Mouse (Mus musculus) liver, embryonic 12.5 days (tissue): ENCODE data around the gene Ppp1r10. TPM values are rescaled to one million over a fixed set of nuclear protein-coding genes. Genes with fewer than 3 reads are reported as not detected.
"Not testable (repeated sequence)": the region's sequence is repeated elsewhere in the genome, so short reads cannot be mapped to it uniquely, and the experiment has no call there.

Experiments
- ATAC-seq: fragments of 200-750 bp; cut with Nextera tagmentation; 2 replicates; pipeline ENCODE4 v1.8.0; 2017; ENCODE audit warnings: moderate number of reproducible peaks, mild to moderate bottlenecking, moderate library complexity
- H3K27ac ChIP-seq: fragments of 300-500 bp; sonication (generic); 2 replicates; pipeline ENCODE4 v1.5.1; 2016; ENCODE audit warnings: mild to moderate bottlenecking
- H3K27me3 ChIP-seq: fragments of 300-500 bp; sonication (generic); replicated peaks from 2 replicates; pipeline ENCODE4 v1.6.1; 2016; ENCODE audit warnings: mild to moderate bottlenecking, moderate library complexity
- H3K36me3 ChIP-seq: fragments of 300-500 bp; sonication (generic); 2 replicates; pipeline ENCODE4 v1.6.1; 2016; ENCODE audit warnings: mild to moderate bottlenecking, moderate library complexity
- H3K4me1 ChIP-seq: fragments of 300-500 bp; sonication (generic); 2 replicates; pipeline ENCODE4 v1.6.1; 2016
- H3K4me2 ChIP-seq: fragments of 300-500 bp; sonication (generic); 2 replicates; pipeline ENCODE4 v1.6.1; 2016; ENCODE audit warnings: mild to moderate bottlenecking, moderate library complexity
- H3K4me3 ChIP-seq: fragments of 300-500 bp; sonication (generic); 2 replicates; pipeline ENCODE4 v1.5.1; 2016; ENCODE audit warnings: mild to moderate bottlenecking, moderate library complexity
- H3K9ac ChIP-seq: fragments of 300-500 bp; sonication (generic); 2 replicates; pipeline ENCODE4 v1.6.1; 2016; ENCODE audit warnings: mild to moderate bottlenecking, moderate library complexity
- H3K9me3 ChIP-seq: fragments of 300-500 bp; sonication (generic); replicated peaks from 2 replicates; pipeline ENCODE4 v1.6.1; 2016; ENCODE audit warnings: mild to moderate bottlenecking, moderate library complexity
- WGBS: fragments of 180-500 bp; shearing (Covaris S2); methylation state at CpG from one replicate; pipeline ENCODE4 v1.1.7; 2016; ENCODE audit not compliant: insufficient replicate concordance; 5-methylcytosine and 5-hydroxymethylcytosine counted together
- polyA plus RNA-seq: library from polyadenylated mRNA; unstranded; fragments of >200 nt; fragmentation: Nextera tagmentation; extraction: Ambion mirVana; gene quantifications from 2 replicates; pipeline ENCODE4 v1.2.1, GENCODE M21; 2016

Ppp1r10 gene
- polyA plus RNA-seq, 1 experiment from 2014 or later, result 29.0 TPM

- peaks cover 12% of the 10 kb centered on the region for H3K36me3 ChIP-seq
- not testable (repeated sequence) for H3K9ac ChIP-seq, H3K4me2 ChIP-seq, H3K4me3 ChIP-seq, H3K9me3 ChIP-seq, H3K4me1 ChIP-seq, H3K27me3 ChIP-seq, H3K27ac ChIP-seq, ATAC-seq
These were observed 34.7 kb downstream of the Ppp1r10 start for GRCm38 (mm10) chr17:35950946-35951345.

DNA sequence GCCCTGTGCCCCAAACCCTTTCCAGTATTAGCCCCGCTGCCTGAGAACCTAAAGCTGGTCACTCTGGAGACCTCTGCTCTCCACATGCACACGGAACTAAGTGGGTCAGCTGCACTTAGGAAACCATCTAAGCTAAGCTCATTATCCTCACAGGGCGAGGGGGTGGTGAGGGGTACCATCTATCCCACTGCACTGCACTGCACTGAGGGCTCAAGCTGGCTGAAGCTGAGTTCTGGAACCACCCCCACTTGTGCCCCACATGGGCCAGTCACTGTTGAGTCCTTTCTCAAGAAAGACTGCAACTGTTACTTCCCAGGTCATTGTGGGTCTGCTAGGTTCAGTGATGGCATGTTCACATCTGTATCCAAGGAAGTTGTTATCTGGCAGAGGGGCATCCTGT is 36.3 kb downstream of the Ppp1r10 start:
- H3K9me3 ChIP-seq, result not testable (repeated sequence)

DNA sequence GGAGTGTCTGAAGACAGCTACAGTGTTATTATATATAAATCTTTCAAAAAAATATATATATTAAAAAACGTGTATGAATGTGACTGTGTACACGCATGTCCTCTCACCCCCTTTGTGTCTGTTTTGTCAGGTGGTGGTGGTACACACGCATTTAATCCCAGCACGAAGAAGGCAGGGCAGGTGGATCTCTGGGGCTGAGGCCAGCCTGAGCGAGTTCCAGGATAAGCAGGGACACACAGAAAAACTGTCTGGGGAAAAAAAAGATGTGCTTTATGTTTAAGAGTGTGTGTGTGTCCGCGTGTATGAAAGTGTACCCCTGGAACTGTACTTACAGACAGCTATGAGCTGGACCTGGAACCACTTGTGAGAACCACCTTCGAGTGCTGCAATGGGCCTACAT is 38.4 kb downstream of the Ppp1r10 start:
- no peak overlapping the region for H3K4me3 ChIP-seq
- H3K27me3 ChIP-seq, result 0 out of 2 replicates have a peak, but pooled peaks cover 3% of the 10 kb centered on the region
- 69% methylated on average over 8 of the region's 8 CpGs for WGBS
- H3K4me1 ChIP-seq, result no peaks in the 10 kb centered on the region
- no peak overlapping the region for H3K4me2 ChIP-seq
- no peaks in the 10 kb centered on the region for H3K9me3 ChIP-seq
- peaks cover 49% of the 10 kb centered on the region for H3K36me3 ChIP-seq
- no peak overlapping the region for H3K27ac ChIP-seq
- no peak for ATAC-seq
- H3K9ac ChIP-seq, result no peak overlapping the region

More for the DNA sequence above, 36.3 kb downstream of the Ppp1r10 start:
- H3K4me1 ChIP-seq, H3K27me3 ChIP-seq, H3K9ac ChIP-seq, H3K27ac ChIP-seq, H3K4me3 ChIP-seq, H3K4me2 ChIP-seq: not testable (repeated sequence)
- ATAC-seq, result 0 out of 2 replicates have a peak, but pooled peaks have one; percentile 30
- peaks cover 28% of the 10 kb centered on the region for H3K36me3 ChIP-seq
- WGBS, result 49% methylated on average over 2 of the region's 3 CpGs

- Histone ChIP-seq H3K4me2 (no peak overlapping the region), H3K9ac (no peak overlapping the region), H3K27me3 (no peaks in the 10 kb centered on the region), H3K4me3 (no peak overlapping the region), H3K36me3 (peaks cover 89% of the 10 kb centered on the region), H3K27ac (no peak overlapping the region), H3K4me1 (no peaks in the 10 kb centered on the region), H3K9me3 (no peaks in the 10 kb centered on the region)
- 88% methylated on average over 15 of the region's 15 CpGs for WGBS
- no peak for ATAC-seq
These were observed 42.4 kb downstream of the Ppp1r10 start for GRCm38 (mm10) chr17:35958533-35959223.

DNA sequence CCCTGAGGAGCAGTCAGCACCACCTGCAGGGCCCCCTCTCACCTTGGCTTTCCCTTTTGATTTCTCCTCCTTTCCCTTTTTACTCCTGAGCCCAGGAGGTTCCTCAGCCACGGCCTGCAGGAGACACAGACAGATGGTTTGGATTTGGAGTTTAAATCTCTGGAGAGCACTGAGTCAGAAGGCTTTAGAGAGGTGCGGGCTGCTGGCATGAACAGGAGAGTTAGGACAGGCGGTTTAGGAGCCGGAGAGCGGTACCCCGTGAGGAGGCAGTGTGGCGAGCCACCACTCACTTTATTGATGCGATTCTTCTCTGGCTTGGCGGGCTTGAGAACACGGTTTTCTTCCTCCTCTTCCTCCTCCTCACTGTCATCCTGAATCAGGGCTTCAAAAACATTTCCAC is 47.0 kb downstream of the Ppp1r10 start:
- Histone ChIP-seq H3K4me1 (peaks cover 28% of the 10 kb centered on the region), H3K36me3 (peaks cover 97% of the 10 kb centered on the region), H3K4me3 (no peak overlapping the region), H3K4me2 (no peak overlapping the region), H3K9me3 (no peaks in the 10 kb centered on the region), H3K9ac (no peak overlapping the region), H3K27me3 (no peaks in the 10 kb centered on the region), H3K27ac (no peak overlapping the region)
- WGBS, result 84% methylated on average over 10 of the region's 10 CpGs
- ATAC-seq, result no peak

DNA sequence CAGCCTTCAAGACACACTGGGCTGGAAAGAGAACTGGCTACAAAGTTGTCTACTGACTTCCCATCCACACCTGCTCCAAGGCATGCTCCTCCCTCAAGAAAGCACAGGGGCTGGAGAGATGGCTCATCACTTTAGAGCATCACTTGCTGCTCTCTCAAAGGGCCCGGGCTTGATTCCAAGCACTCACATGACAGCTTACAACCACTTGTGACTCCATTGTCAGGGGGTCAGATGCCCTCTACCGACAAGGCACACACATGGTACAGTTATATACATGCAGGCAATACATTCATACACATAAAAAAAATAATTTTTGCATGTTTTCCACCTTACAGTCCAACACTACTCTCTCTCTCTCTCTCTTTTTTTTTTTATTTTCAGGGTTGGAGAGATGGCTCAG is 51.4 kb downstream of the Ppp1r10 start:
- ATAC-seq, result no peak
- WGBS, result 79% methylated on average over 2 of the region's 2 CpGs
- H3K9me3 ChIP-seq, result no peaks in the 10 kb centered on the region
- H3K27me3 ChIP-seq, result no peaks in the 10 kb centered on the region
- H3K4me1 ChIP-seq, result peaks cover 46% of the 10 kb centered on the region
- peak overlapping the region; percentile 81 for H3K4me2 ChIP-seq
- H3K4me3 ChIP-seq, result no peak overlapping the region
- 0 out of 2 replicates have a peak overlapping the region, but pooled peaks have one; percentile 8 for H3K9ac ChIP-seq
- H3K27ac ChIP-seq, result no peak overlapping the region
- H3K36me3 ChIP-seq, result peaks cover 65% of the 10 kb centered on the region

DNA sequence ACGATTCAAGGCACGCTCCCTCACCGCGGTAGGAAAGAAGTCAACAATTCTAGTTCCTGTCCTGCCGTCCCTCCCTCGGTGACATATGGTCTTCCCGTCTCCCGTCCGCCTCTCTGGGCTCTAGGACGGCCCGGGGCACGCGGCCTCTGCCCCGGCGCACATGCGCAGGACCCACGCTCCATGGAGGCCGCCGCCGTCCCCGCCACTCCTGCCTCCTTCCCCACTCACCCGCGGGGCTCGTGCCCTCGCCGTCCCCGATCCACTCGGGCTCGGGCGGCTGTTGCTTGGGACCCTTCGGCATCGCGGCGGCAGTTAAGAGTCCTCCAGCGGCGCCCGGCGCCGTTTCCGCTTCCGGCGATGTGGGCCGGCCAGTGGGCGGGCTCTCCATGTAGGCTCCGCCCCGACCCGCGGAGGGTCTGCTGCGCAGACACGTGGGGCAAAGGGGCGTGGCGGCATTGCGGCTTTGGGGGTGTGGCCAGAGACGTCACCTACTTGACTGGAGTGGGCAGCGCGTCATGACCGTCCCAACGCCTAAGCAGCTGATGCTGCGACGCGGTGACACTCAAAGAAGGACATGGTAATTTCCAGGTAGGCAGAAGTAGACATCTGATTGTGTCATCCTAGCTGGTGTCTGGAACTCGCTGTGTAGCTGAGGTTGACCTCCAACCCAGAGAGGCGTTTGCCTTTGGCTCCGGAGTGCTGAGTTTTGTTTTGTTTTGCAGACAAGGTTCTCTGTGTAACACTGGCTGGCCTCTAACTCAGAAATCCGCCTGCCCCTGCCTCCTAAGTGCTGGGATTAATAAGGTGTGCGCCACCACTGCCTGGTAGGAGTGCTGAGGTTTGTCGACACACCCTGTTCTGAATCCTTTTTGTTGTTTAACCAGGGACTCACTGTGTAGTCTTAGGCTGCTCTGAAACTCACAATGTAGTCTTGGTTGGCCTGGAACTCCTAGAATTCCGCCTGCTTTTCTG is 53.5 kb downstream of the Ppp1r10 start, which contains the start of gene Abcf1:
Gene Abcf1 (minus strand): TSS at position 344 of the 972 bp plus-strand sequence.
- WGBS, result under 1% methylated on average over 68 of the region's 68 CpGs
- no peaks in the 10 kb centered on the region for H3K9me3 ChIP-seq
- peak within 1 kb of the TSS; percentile 78 for H3K27ac ChIP-seq
- H3K9ac ChIP-seq, result peak within 1 kb of the TSS; percentile 88
- peaks cover 46% of the 10 kb centered on the region for H3K4me1 ChIP-seq
- peaks cover 62% of the 10 kb centered on the region for H3K36me3 ChIP-seq
- H3K4me3 ChIP-seq, result peak within 1 kb of the TSS; percentile 85
- ATAC-seq, result peak; percentile 96
- H3K27me3 ChIP-seq, result no peaks in the 10 kb centered on the region
- peak within 1 kb of the TSS; percentile 81 for H3K4me2 ChIP-seq

DNA sequence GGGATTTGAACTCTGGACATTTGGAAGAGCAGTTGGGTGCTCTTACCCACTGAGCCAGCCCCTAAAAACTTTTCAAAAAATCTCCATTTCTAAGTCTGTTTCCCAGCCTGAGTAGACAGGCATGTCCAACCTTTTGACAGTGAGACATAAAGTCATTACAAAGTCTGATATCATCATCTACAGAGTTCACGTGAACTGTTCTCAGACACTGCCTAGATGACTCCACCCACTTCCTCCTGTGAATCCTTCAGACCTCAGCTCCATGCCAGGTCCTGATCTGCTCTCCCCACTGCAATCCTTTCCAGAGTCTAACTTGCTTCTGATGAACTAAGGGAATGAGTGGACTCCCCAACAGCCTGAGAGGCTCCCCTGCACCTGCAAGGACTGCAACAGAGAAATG is 55.9 kb downstream of the Ppp1r10 start:
- Histone ChIP-seq H3K27me3 (no peaks in the 10 kb centered on the region), H3K9ac (no peak overlapping the region), H3K4me3 (no peak overlapping the region), H3K27ac (no peak overlapping the region), H3K4me1 (peaks cover 29% of the 10 kb centered on the region), H3K4me2 (no peak overlapping the region), H3K36me3 (peaks cover 55% of the 10 kb centered on the region), H3K9me3 (no peaks in the 10 kb centered on the region)
- no peak for ATAC-seq
- WGBS, result 17% methylated on average over 1 of the region's 1 CpGs

- Histone ChIP-seq H3K4me3 (peak overlapping the region; percentile 88), H3K9me3 (no peaks in the 10 kb centered on the region), H3K4me1 (peaks cover 37% of the 10 kb centered on the region), H3K36me3 (peaks cover 48% of the 10 kb centered on the region), H3K27ac (peak overlapping the region; percentile 89), H3K4me2 (peak overlapping the region; percentile 99), H3K27me3 (no peaks in the 10 kb centered on the region), H3K9ac (peak overlapping the region; percentile 84)
- peak; percentile 43 for ATAC-seq
- under 1% methylated on average over 41 of the region's 41 CpGs for WGBS
These were observed 62.7 kb downstream of the Ppp1r10 start for GRCm38 (mm10) chr17:35978811-35979400.

- Histone ChIP-seq H3K36me3 (peaks cover 43% of the 10 kb centered on the region), H3K4me1 (peaks cover 37% of the 10 kb centered on the region), H3K27ac (peak within 1 kb of the TSS; percentile 89), H3K9ac (peak within 1 kb of the TSS; percentile 84), H3K9me3 (no peaks in the 10 kb centered on the region), H3K27me3 (no peaks in the 10 kb centered on the region), H3K4me2 (peak within 1 kb of the TSS; percentile 99), H3K4me3 (peak within 1 kb of the TSS; percentile 88)
- under 1% methylated on average over 99 of the region's 109 CpGs for WGBS
- ATAC-seq, result peak; percentile 87
These were observed 63.4 kb downstream of the Ppp1r10 start, which contains the start of the genes Gnl1 and Prr3 for GRCm38 (mm10) chr17:35979401-35980362. Gene Gnl1 (plus strand): TSS chr17:35979851. Gene Prr3 (minus strand): TSS chr17:35980236.

DNA sequence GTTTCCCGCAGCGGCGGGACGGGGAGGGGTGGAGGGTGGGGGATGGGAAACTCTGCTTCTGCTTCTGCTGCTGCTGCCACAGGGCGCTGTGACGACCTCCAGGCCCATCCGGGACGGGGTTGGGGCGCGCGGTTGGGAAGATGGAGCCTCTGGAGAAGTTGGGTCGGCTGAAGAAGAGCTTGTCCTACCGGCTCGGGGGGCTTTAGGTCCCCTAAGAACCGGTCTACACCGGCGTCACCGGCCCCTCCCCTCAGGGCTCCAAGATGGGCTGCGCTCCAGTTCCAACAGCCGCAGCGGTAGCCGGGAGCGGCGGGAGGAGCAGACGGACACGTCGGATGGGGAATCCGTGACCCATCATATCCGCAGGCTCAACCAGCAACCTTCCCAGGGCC is 64.1 kb downstream of the Ppp1r10 start:
- peak overlapping the region; percentile 89 for H3K27ac ChIP-seq
- peak; percentile 32 for ATAC-seq

More for the DNA sequence above, 64.1 kb downstream of the Ppp1r10 start:
- H3K36me3 ChIP-seq, result peaks cover 47% of the 10 kb centered on the region
- H3K4me2 ChIP-seq, result peak overlapping the region; percentile 99
- peaks cover 37% of the 10 kb centered on the region for H3K4me1 ChIP-seq
- H3K9ac ChIP-seq, result peak overlapping the region; percentile 84
- under 1% methylated on average over 26 of the region's 29 CpGs for WGBS
- peak overlapping the region; percentile 88 for H3K4me3 ChIP-seq
- H3K27me3 ChIP-seq, result no peaks in the 10 kb centered on the region
- no peaks in the 10 kb centered on the region for H3K9me3 ChIP-seq
